Mouse (Mus musculus): ENCODE measurements around the gene Iglon5.

Iglon5 gene

GRCm38 (mm10) chr7:43465344-43466098, 24.4 kb downstream of the Iglon5 start:
- DNase-seq (ENCODE audit: low spot score in 2 of 2): peak; percentile 89 to 92

GRCm38 (mm10) chr7:43464864-43465343, 25.0 kb downstream of the Iglon5 start:
- no peak for DNase-seq (ENCODE audit: low spot score in 2 of 2)

GRCm38 (mm10) chr7:43463976-43464375, 25.9 kb downstream of the Iglon5 start:
- no peak for DNase-seq (ENCODE audit: low spot score in 2 of 2)

GRCm38 (mm10) chr7:43462851-43463250, 27.0 kb downstream of the Iglon5 start, which contains the start of gene Vsig10l:
Gene Vsig10l (plus strand): TSS chr7:43463151.
- no peak for DNase-seq (ENCODE audit: low spot score in 2 of 2)

- no peak for DNase-seq (ENCODE audit: low spot score in 2 of 2)
Measured at GRCm38 (mm10) chr7:43454371-43454770, 35.5 kb downstream of the Iglon5 start.

GRCm38 (mm10) chr7:43453599-43454355, 36.1 kb downstream of the Iglon5 start:
- no peak for DNase-seq (ENCODE audit: low spot score in 2 of 2)

GRCm38 (mm10) chr7:43452609-43453008, 37.3 kb downstream of the Iglon5 start:
- peak; percentile 60 to 78 for DNase-seq (ENCODE audit: low spot score in 2 of 2)

- DNase-seq (ENCODE audit: low spot score in 2 of 2): no peak
Measured at GRCm38 (mm10) chr7:43451726-43452125, 38.1 kb downstream of the Iglon5 start.

- no peak for DNase-seq (ENCODE audit: low spot score in 2 of 2)
Measured at GRCm38 (mm10) chr7:43449811-43450210, 40.1 kb downstream of the Iglon5 start.

- no peak for DNase-seq (ENCODE audit: low spot score in 2 of 2)
Measured at GRCm38 (mm10) chr7:43448246-43448645, 41.6 kb downstream of the Iglon5 start.

- DNase-seq (ENCODE audit: low spot score in 2 of 2): no peak
Measured at GRCm38 (mm10) chr7:43447801-43448200, 42.1 kb downstream of the Iglon5 start.

- peak; percentile 90 to 94 for DNase-seq (ENCODE audit: low spot score in 2 of 2)
Measured at GRCm38 (mm10) chr7:43443917-43444293, 46.0 kb downstream of the Iglon5 start, which contains the start of the genes Etfb and Gm45233. Gene Etfb (plus strand): TSS chr7:43444083. Gene Gm45233 (plus strand): TSS chr7:43444128.

- DNase-seq (ENCODE audit: low spot score in 2 of 2): peak; percentile 70 to 83
Measured at GRCm38 (mm10) chr7:43443126-43443916, 46.6 kb downstream of the Iglon5 start.

- DNase-seq (ENCODE audit: low spot score in 2 of 2): no peak
Measured at GRCm38 (mm10) chr7:43442684-43443083, 47.2 kb downstream of the Iglon5 start.

GRCm38 (mm10) chr7:43441071-43441470, 48.8 kb downstream of the Iglon5 start:
- no peak for DNase-seq (ENCODE audit: low spot score in 2 of 2)

- DNase-seq (ENCODE audit: low spot score in 2 of 2): no peak
Measured at GRCm38 (mm10) chr7:43440482-43440881, 49.4 kb downstream of the Iglon5 start, which contains the start of gene Cldnd2. Gene Cldnd2 (plus strand): TSS chr7:43440782.

- no peak for DNase-seq (ENCODE audit: low spot score in 2 of 2)
Measured at GRCm38 (mm10) chr7:43438611-43439010, 51.3 kb downstream of the Iglon5 start.

GRCm38 (mm10) chr7:43436341-43437255, 53.3 kb downstream of the Iglon5 start, which contains the start of gene Nkg7:
Gene Nkg7 (plus strand): TSS chr7:43437073.
- DNase-seq (ENCODE audit: low spot score in 2 of 2): no peak

- no peak for DNase-seq (ENCODE audit: low spot score in 2 of 2)
Measured at GRCm38 (mm10) chr7:43434676-43435075, 55.2 kb downstream of the Iglon5 start.

- no peak for DNase-seq (ENCODE audit: low spot score in 2 of 2)
Measured at GRCm38 (mm10) chr7:43432891-43433290, 57.0 kb downstream of the Iglon5 start.

GRCm38 (mm10) chr7:43429500-43429899, 60.4 kb downstream of the Iglon5 start:
- no peak for DNase-seq (ENCODE audit: low spot score in 2 of 2)

All from spleen, postnatal 4 days (tissue).